Mouse (Mus musculus) kidney, postnatal 4 days (tissue): ENCODE data around the gene Cenps.
A peak's percentile ranks its signal among the peaks of the same experiment; 100 is the strongest.
"Not testable (repeated sequence)": the region's sequence is repeated elsewhere in the genome, so short reads cannot be mapped to it uniquely, and the experiment has no call there.

Experiments
- DNase-seq, 2 experiments: peaks; one replicate each; pipeline ENCODE4 v3.0.0; 2021; ENCODE audit warnings: mixed read lengths in 2 of 2

The Cenps gene

GRCm38 (mm10) chr4:149136982-149137770, at the start of gene Cenps:
Gene Cenps, minus strand, starts transcription at chr4:149137629.
- peak; percentile 97 for DNase-seq

- no peak for DNase-seq
Observed at GRCm38 (mm10) chr4:149182755-149183154, 45.3 kb upstream of the Cenps start.

DNA sequence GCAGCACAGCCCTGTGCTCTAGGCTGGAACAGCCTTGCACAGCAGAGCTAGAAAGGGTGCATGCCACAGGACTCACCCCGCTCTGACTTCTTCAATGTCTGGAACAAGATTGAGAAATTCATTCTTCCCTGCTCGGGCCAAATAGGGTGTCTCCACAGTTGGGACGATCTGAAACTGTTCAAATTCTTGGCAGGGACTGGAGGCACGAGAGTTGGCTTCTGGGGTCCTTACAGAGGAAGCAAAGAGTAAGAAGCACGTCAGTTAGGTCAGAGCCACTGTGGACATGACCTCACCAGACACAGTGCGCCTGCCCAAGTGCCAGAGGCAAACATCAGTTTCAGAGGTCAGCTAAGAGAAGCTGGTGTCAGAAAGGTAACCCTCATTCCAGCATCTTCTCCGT, 44.8 kb upstream of the Cenps start:
- DNase-seq: no peak

DNA sequence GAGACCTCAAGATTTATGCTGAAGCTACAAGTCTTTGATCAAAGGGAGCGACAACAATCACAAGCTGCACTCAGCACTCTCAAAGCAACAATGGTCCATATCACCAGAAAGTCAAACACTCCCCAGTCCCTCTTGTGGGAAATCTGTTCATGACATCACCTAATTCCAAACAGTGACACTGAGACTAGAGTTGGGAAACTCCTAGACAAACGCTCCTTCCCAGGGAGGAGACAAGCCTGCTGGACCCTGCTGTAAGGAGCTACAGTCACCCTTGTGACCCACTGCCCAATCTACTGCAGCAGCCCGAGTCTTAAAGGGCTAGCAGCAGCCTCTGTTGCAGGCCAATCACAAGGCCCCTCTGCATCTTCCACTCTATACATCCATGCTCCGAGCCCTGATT, 42.1 kb upstream of the Cenps start:
- no peak for DNase-seq

- no peak for DNase-seq
Observed at GRCm38 (mm10) chr4:149179160-149179559, 41.7 kb upstream of the Cenps start.

DNA sequence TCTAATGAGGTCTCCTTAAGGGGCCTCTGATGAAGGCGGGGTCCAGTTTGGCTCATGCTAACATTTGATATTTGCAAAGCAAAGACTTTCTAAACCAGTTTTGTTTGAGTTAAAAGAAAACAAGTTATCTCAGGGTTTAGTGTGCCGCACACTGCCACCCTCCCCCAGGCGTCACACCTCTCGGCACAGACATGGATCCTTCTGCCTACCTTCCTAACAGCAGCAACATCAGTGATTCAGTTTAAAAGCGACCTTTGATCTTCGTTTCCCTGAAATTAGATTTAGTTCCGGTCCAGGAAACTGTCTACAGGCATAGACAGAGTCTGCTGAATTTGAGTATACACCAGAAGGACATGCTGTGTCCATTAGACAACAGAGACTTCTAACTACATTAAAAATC, 40.9 kb upstream of the Cenps start:
- no peak for DNase-seq

DNA sequence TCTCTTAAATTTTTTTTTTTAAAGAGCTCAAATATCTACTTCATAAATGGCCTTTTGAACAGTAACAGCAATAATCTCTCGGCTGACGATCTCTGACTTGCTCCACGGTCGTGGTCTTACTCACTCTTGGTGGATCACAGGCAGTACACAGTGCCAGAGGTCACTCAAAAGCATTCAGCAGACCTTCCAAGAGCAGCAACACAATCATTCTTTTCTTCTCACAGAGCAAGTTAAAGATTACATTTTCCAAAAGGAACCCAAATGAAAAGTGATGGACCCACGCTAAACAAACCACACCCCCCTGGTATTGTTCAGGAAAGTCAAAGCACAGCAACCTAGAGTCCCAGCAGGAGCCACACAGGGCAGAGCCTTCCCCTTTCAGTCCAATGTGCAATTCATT, 39.6 kb upstream of the Cenps start:
- no peak for DNase-seq

GRCm38 (mm10) chr4:149176645-149177044, 39.2 kb upstream of the Cenps start:
- peak in 1 of 2 experiments; percentile 45 for DNase-seq

DNA sequence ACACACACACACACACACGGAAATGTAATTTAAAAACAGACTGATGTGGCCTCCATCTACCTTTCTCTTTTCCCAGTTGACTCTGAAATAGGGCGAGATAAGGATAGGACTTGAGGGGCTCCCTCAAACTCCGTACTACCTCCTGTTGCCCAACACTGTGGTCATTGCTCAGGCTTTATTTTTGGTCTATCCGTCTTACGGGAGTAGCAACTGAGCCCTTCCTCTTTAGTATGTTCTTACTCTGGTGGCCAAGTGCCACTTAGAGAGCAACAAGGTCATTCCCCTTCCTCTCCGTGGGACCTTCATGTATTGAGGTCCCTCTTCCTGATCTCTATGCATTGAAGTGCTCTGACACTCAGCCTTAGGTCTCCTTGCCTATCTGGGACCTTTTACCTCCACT, 36.2 kb upstream of the Cenps start:
- DNase-seq: no peak

GRCm38 (mm10) chr4:149172666-149173065, 35.2 kb upstream of the Cenps start:
- peak; percentile 25 to 47 for DNase-seq

DNA sequence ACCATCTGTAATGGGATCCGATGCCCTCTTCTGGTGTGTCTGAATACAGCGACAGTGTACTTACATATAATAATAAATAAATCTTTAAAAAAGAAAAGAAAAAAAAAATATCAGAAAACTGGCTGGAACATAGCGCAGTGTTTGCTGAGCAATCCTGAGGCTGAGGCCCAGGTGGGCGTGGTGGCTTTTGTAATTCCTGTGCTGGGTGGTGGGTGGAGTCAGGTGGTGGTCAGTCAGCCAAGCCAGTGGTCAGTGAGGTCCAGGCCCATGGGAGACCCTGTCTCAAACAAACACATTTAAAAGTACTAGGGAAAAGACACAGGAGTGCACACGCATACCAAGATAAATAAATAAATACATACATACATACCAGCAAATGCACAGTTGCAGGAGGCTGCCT, 34.7 kb upstream of the Cenps start:
- DNase-seq: peak in 1 of 2 experiments; percentile 47

DNA sequence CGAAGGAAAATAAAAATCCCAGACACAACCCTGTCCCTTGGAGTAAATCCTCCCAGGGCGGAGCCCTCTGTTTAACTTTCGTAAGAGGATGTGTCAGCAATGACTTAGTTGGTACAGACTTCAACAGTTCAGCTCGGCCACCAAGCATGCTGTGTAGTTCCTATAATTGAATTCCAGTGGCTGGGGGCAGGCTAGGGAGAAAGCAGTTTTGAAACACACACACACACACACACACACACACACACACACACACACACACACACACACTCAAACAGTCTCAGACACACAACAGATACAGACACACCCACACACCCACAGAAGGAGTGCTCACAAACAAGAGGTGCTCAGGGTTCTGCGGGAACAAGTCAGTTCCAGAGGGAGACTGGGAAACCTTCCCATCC, 34.2 kb upstream of the Cenps start:
- DNase-seq: peak in 1 of 2 experiments; percentile 29

GRCm38 (mm10) chr4:149170394-149170931, 33.0 kb upstream of the Cenps start:
- DNase-seq: peak in 1 of 2 experiments; percentile 40

- DNase-seq: not testable (repeated sequence)
Observed at GRCm38 (mm10) chr4:149169926-149170325, 32.5 kb upstream of the Cenps start.

GRCm38 (mm10) chr4:149168016-149168415, 30.6 kb upstream of the Cenps start:
- DNase-seq: no peak

DNA sequence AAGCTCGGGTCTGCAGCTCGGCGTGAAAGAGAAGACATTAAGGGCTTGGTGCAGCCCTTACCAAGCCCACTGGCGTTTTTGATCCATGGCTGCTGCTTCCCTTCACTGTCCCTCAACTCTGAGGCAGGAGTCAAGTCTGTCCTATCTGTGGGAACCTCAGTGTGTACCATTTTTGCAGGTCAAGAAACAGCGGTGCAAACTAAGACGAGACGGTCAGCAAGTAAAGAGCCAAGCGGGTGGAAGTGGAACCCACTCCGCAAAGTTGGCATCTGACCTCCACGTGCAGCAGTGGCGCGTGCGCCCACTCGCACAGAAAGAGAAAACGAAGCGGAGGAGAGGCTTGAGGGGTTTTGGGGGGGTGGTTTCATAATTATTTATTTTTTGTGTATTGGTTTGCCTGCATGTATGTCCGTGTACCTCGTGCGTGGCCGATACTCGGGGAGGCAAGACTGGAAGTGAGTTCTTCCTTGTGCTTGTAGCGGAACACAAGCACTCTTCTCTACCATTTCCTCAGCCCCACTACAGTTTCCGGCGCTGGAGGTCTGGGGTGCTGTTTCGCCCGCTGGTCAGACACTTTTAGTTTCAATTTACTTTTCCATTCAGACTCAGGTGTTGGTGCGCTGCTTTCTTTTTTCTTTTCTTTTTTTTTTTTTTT, 29.7 kb upstream of the Cenps start:
- peak; percentile 50 to 61 for DNase-seq

DNA sequence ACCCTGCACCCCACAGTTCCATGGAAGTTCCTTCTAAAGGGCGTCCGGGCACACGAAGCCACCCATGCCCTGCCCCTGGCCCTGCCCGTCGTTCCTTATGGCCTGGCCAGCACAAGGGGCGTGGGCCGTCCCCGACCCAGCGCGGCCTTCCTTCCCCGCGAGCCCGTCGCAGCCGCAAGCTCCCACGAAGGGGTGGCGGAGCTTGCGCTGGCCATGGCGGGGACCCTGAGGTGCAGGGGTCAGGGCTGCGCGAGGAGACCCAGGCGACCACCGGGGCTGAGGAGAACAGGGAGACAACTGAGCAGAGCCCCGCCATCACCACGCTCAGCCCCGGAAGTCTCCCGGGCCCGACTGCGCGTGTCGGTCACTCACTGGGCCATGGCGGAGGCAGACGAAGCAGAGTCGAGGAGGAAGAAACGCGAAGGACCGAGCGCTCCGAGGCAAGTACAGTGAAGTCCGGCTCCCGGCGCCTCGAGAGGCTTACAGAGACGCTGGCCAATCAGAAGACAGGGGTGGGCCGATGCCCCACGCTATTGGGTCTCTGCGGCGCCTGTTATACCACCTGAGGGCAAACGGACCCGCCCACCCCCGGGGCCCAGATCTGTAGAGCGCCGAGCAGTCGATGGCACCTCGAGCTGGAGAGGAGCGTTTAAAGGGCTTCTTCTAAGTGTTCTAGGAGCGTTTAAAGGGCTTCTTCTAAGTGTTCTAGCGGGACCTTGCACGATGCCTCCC, 29.0 kb upstream of the Cenps start, which contains the start of gene Pgd:
Gene Pgd, minus strand, starts transcription at position 557 of the 732 bp plus-strand sequence.
- peak; percentile 98 to 99 for DNase-seq

DNA sequence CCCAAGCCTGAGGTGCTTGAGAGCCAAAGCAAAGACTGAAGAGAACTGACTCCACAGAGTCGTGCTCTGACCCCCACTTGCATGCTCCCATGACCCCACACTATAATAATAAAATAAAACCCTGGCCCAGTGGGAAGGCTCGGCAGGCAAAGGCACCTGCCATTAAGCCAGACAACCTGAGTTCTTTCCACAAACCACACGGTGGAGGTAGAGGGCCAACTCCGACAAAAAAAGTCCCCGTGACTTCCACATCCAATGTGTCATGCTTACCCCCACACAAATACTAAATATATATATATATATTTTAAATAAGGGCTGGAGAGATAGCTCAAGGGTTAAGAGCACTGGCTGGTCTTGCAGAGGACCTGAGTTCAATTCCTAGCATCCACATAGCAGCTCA, 26.7 kb upstream of the Cenps start:
- DNase-seq: no peak

GRCm38 (mm10) chr4:149163196-149163595, 25.8 kb upstream of the Cenps start:
- DNase-seq: no peak

GRCm38 (mm10) chr4:149161166-149161565, 23.7 kb upstream of the Cenps start:
- no peak for DNase-seq

- DNase-seq: no peak
Observed at GRCm38 (mm10) chr4:149159891-149160290, 22.5 kb upstream of the Cenps start.

- no peak for DNase-seq
Observed at GRCm38 (mm10) chr4:149159203-149159602, 21.8 kb upstream of the Cenps start.

DNA sequence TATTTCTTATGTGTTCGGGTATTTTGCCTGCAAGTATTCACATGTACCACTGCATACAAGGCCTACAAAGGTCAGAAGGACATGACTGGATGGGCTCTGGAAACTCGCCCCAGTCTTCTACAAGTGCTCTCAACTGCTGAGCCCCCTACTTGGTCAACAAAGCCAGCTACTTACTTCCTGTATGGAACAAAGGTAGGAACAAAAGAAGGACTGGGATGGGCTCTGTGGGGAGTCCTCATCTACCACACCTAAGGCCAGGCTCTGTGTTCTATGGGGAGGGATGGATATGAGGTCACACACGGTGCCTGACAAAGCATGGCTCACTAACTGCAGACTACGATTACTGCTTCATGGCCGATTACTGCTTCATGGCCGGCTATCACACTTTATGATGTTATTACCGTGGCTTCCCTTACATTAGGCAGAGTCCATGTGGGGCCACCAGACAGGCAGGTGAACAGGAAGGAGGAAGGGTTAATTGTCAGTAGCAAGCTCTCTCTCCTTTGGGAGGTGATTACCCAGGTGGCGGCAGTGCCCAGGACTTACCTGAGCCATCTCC, 20.1 kb upstream of the Cenps start:
- DNase-seq: no peak
